Mouse (Mus musculus) left cerebral cortex, postnatal 10 days (tissue): ENCODE results near the gene Gabrb1. TPM values are rescaled to one million over a fixed set of nuclear protein-coding genes. Genes with fewer than 3 reads are reported as not detected.
A peak's percentile ranks its signal among the peaks of the same experiment; 100 is the strongest.

ENCODE experiments used
- DNase-seq, 2 experiments: peaks; one replicate each; pipeline ENCODE4 v3.0.0; 2021 to 2022; ENCODE audit warnings: low spot score in 2 of 2, mixed read lengths in 1 of 2; ENCODE audit errors: extremely low spot score in 1 of 2
- intact Hi-C: fragments of 180-260 bp; cut with DNase I; formaldehyde crosslinking; loops from one replicate; pipeline ENCODE4 v1.15.1; 2025
- total RNA-seq, 2 experiments: library from RNA; stranded (reverse); gene quantifications; 2 replicates each; pipeline ENCODE4 v1.2.3; 2021

Gene Gabrb1
- total RNA-seq: 10 to 100 TPM; 83.0 to 86.6 TPM

GRCm38 (mm10) chr5:71657482-71658114 is at the start of gene Gabrb1:
Gene Gabrb1, plus strand, starts transcription at chr5:71658113.
- intact Hi-C loops: no loop called here
- DNase-seq: peak; percentile 27 to 67

GRCm38 (mm10) chr5:71608735-71609134 is 49.2 kb upstream of the Gabrb1 start:
- no peak for DNase-seq
- intact Hi-C loops: no loop called here

GRCm38 (mm10) chr5:71614311-71614710 is 43.6 kb upstream of the Gabrb1 start:
- intact Hi-C loops: no loop called here
- DNase-seq: no peak

- DNase-seq: no peak
- intact Hi-C loops: no loop called here
Measured at GRCm38 (mm10) chr5:71616734-71617133, 41.2 kb upstream of the Gabrb1 start.

GRCm38 (mm10) chr5:71627820-71628219 is 30.1 kb upstream of the Gabrb1 start:
- DNase-seq: no peak
- intact Hi-C loops: no loop called here

- no peak for DNase-seq
- intact Hi-C loops: no loop called here
Measured at GRCm38 (mm10) chr5:71639804-71640203, 18.1 kb upstream of the Gabrb1 start.

- intact Hi-C loops: no loop called here
- no peak for DNase-seq
Measured at GRCm38 (mm10) chr5:71648108-71648507, 9.8 kb upstream of the Gabrb1 start.

GRCm38 (mm10) chr5:71654056-71654455 is 3.9 kb upstream of the Gabrb1 start:
- DNase-seq: no peak
- intact Hi-C loops: no loop called here

GRCm38 (mm10) chr5:71656771-71657170 is 1.1 kb upstream of the Gabrb1 start:
- peak in 1 of 2 experiments; percentile 33 for DNase-seq
- intact Hi-C loops: no loop called here

GRCm38 (mm10) chr5:71658115-71658497 is 193 bp downstream of the Gabrb1 start, which contains the start of gene Gabra4:
Gene Gabra4, minus strand, starts transcription at chr5:71658308.
- intact Hi-C loops: no loop called here
- DNase-seq: peak in 1 of 2 experiments; percentile 51

GRCm38 (mm10) chr5:71665593-71665992 is 7.7 kb downstream of the Gabrb1 start:
- intact Hi-C loops: no loop called here
- no peak for DNase-seq

GRCm38 (mm10) chr5:71699696-71700467 is 42.0 kb downstream of the Gabrb1 start:
- peak; percentile 69 to 74 for DNase-seq
- intact Hi-C loops: loop anchor here (5.0 to 10.0 kb wide), 2 partner anchors 193 to 275 kb away; no protein-coding TSS in a partner anchor

GRCm38 (mm10) chr5:71700468-71701272 is 42.8 kb downstream of the Gabrb1 start:
- intact Hi-C loops: loop anchor here (5.0 to 10.0 kb wide), 2 partner anchors 193 to 274 kb away; no protein-coding TSS in a partner anchor

GRCm38 (mm10) chr5:71701273-71701614 is 43.3 kb downstream of the Gabrb1 start:
- no peak for DNase-seq
- intact Hi-C loops: loop anchor here (5.0 to 10.0 kb wide), 2 partner anchors 194 to 274 kb away; no protein-coding TSS in a partner anchor

More at GRCm38 (mm10) chr5:71700468-71701272, 42.8 kb downstream of the Gabrb1 start:
- DNase-seq: peak; percentile 42 to 76

- intact Hi-C loops: no loop called here
- peak in 1 of 2 experiments; percentile 50 for DNase-seq
Measured at GRCm38 (mm10) chr5:71732931-71733792, 75.2 kb downstream of the Gabrb1 start.

GRCm38 (mm10) chr5:71747411-71747810 is 89.5 kb downstream of the Gabrb1 start:
- DNase-seq: no peak
- intact Hi-C loops: no loop called here

GRCm38 (mm10) chr5:71753966-71754365 is 96.1 kb downstream of the Gabrb1 start:
- intact Hi-C loops: no loop called here
- DNase-seq: no peak

GRCm38 (mm10) chr5:71761105-71761504 is 103.2 kb downstream of the Gabrb1 start:
- intact Hi-C loops: no loop called here
- DNase-seq: no peak
